In the genomic region with DNA sequence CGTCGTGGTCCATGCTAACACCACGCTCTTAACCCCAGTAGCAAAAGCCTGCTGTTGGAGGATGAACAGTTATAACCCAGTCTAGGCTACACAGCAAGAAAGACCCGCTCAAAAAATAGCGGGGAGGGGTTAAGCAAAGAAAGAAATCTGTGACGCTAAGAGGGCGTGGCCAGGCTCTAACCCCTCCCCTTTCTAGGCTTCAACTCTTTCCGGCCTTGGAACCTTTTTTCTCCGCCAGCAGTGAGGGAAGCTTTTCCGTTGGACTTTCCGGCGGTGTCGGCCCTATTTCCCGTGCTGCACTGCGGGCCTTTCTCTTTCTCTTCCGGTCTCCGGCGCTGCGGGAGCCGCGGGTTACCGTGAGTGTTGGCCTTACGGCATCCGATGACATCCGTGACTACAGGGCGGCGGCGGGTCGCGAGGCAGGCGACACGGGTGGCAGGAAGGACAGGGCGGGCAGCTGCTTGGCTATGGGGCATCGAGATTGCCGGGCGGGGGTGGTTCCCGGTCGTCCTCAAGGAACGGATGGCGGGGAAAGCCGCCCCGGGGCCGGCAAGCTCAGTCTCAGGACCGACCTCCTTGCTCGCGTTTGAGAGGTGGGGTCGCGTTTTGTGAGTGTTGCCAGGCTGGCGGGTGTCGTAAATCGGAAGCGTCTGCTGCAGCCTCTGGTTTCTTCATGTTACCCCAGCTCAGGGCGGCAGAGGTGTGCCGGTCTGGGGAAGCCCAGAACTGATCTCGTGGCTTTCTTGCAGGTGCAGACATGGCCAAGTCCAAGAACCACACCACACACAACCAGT, we compare ENCODE assay signal across 8 mouse cellular contexts. TPM values are rescaled to one million over a fixed set of nuclear protein-coding genes. Genes with fewer than 3 reads are reported as not detected.
DNase-seq lines count a peak whose midpoint lies in the region; ATAC-seq and TF ChIP-seq lines count a peak whose summit lies in the region.

Rpl29 (plus strand) TSS at position 234 of the 794 bp plus-strand sequence.

- DNase-seq in ES-E14 (ENCODE audit: low read depth, low spot score), result peak; percentile 98
- DNase-seq in cerebellum, adult 11-12 months, result peak; percentile 93
- DNase-seq in heart, postnatal 36 days, result peak; percentile 95 to 96
- DNase-seq in layer of hippocampus, adult 2 months (ENCODE audit: low spot score in 2 of 2), result peak; percentile 94 to 97
- peak; percentile 100 for DNase-seq in lung, embryonic 14.5 days
- DNase-seq in thymus, adult 2 months, result peak; percentile 95

- peaks cover 39% of the 10 kb centered on the region for H3K36me3 ChIP-seq in ES-E14 (ENCODE audit: control insufficient read depth, insufficient read depth, low read length, poor library complexity, severe bottlenecking)
- H3K36me3 ChIP-seq in forebrain, embryonic 16.5 days (ENCODE audit: control insufficient read depth, insufficient read depth), result peaks cover 10% of the 10 kb centered on the region; the same call in 1 of the 2 replicates
- H3K36me3 ChIP-seq in lung, embryonic 14.5 days (ENCODE audit: insufficient read depth), result peaks cover 39% of the 10 kb centered on the region
- peaks cover 12% of the 10 kb centered on the region for H3K36me3 ChIP-seq in thymus, adult 2 months (ENCODE audit: control insufficient read depth, insufficient read depth, low read length)

- no peak for TF ChIP-seq CTCF in layer of hippocampus, adult 2 months (conservative IDR thresholded peaks at IDR 0.05)
- TF ChIP-seq CTCF in lung, embryonic 14.5 days (IDR thresholded peaks at IDR 0.05; ENCODE audit: low read depth), result no peak
- no peak for TF ChIP-seq CTCF in olfactory bulb, adult 2 months (IDR thresholded peaks at IDR 0.05; ENCODE audit: insufficient read depth, low read depth, low read length)
- TF ChIP-seq CTCF in thymus, adult 2 months (IDR thresholded peaks at IDR 0.05; ENCODE audit: borderline replicate concordance, control insufficient read depth, extremely low read depth, insufficient read depth, low read length, poor library complexity), result peak; percentile 21; the same call in 1 of the 2 replicates

- peak within 1 kb of the TSS; percentile 69 for H3K4me2 ChIP-seq in forebrain, embryonic 16.5 days (ENCODE audit: low read length)
- H3K4me2 ChIP-seq in lung, embryonic 14.5 days, result peak within 1 kb of the TSS; percentile 89

- no peaks in the 10 kb centered on the region for H3K27me3 ChIP-seq in forebrain, embryonic 16.5 days (replicated peaks; ENCODE audit: control insufficient read depth, insufficient read depth, low read length)
- no peaks in the 10 kb centered on the region for H3K27me3 ChIP-seq in lung, embryonic 14.5 days (ENCODE audit: insufficient read depth, low read length)
- H3K27me3 ChIP-seq in thymus, adult 2 months (ENCODE audit: control insufficient read depth, insufficient read depth, low read length), result no peaks in the 10 kb centered on the region

- peak within 1 kb of the TSS; percentile 100 for H3K9ac ChIP-seq in ES-E14 (ENCODE audit: insufficient read depth, low read depth, low read length, poor library complexity, severe bottlenecking)
- peak within 1 kb of the TSS; percentile 70 for H3K9ac ChIP-seq in forebrain, embryonic 16.5 days (replicated peaks; ENCODE audit: low read depth, low read length)
- peak within 1 kb of the TSS; percentile 96 for H3K9ac ChIP-seq in lung, embryonic 14.5 days

- peak within 1 kb of the TSS; percentile 73 to 80 for H3K4me3 ChIP-seq in ES-E14 (ENCODE audit: insufficient read depth in 1 of 2, low read depth in 1 of 2, low read length in 2 of 2, poor library complexity in 1 of 2, severe bottlenecking in 1 of 2)
- H3K4me3 ChIP-seq in forebrain, embryonic 16.5 days (replicated peaks; ENCODE audit: low read length), result peak within 1 kb of the TSS; percentile 67
- peak within 1 kb of the TSS; percentile 90 for H3K4me3 ChIP-seq in layer of hippocampus, adult 2 months
- peak within 1 kb of the TSS; percentile 87 for H3K4me3 ChIP-seq in lung, embryonic 14.5 days (ENCODE audit: low read depth, low read length)
- peak within 1 kb of the TSS; percentile 94 for H3K4me3 ChIP-seq in olfactory bulb, adult 2 months (ENCODE audit: insufficient read depth, low read depth, low read length)
- peak within 1 kb of the TSS; percentile 87 for H3K4me3 ChIP-seq in thymus, adult 2 months (ENCODE audit: control insufficient read depth, insufficient read depth, low read length)

- peak; percentile 71 for TF ChIP-seq POLR2A in olfactory bulb, adult 2 months (IDR thresholded peaks at IDR 0.05; ENCODE audit: insufficient read depth, low read depth, low read length)
- peak; percentile 59; the same call in 1 of the 2 replicates for TF ChIP-seq POLR2A in thymus, adult 2 months (IDR thresholded peaks at IDR 0.05; ENCODE audit: control insufficient read depth, extremely low read depth, insufficient read depth, low read length, poor library complexity)

- in situ Hi-C loops in ES-E14 (cut with MboI; ENCODE audit: low sequenced_read_pairs in 2 of 2, unreplicated experiment in 2 of 2), result loop anchor here in 1 of 2 experiments (10.0 kb wide), 1 partner anchor 135 kb away; no protein-coding TSS in a partner anchor

- H3K9me3 ChIP-seq in ES-E14 (ENCODE audit: control insufficient read depth, insufficient read depth, low read depth, low read length), result no peaks in the 10 kb centered on the region
- H3K9me3 ChIP-seq in forebrain, embryonic 16.5 days (ENCODE audit: control insufficient read depth, low read length), result no peaks in the 10 kb centered on the region
- H3K9me3 ChIP-seq in lung, embryonic 14.5 days (ENCODE audit: low read depth, low read length), result no peaks in the 10 kb centered on the region

- H3K4me1 ChIP-seq in ES-E14 (ENCODE audit: control insufficient read depth in 2 of 2, insufficient read depth in 2 of 2, low read length in 2 of 2, poor library complexity in 1 of 2), result no peaks in the 10 kb centered on the region; a peak in 1 of 4 replicates
- H3K4me1 ChIP-seq in forebrain, embryonic 16.5 days (replicated peaks; ENCODE audit: control insufficient read depth, insufficient read depth, low read length), result peaks cover 10% of the 10 kb centered on the region
- H3K4me1 ChIP-seq in lung, embryonic 14.5 days (ENCODE audit: insufficient read depth), result 0 out of 2 replicates have a peak, but pooled peaks cover 3% of the 10 kb centered on the region
- peaks cover 4% of the 10 kb centered on the region; the same call in 1 of the 2 replicates for H3K4me1 ChIP-seq in olfactory bulb, adult 2 months (ENCODE audit: control insufficient read depth, insufficient read depth, low read length)
- peaks cover 10% of the 10 kb centered on the region; the same call in 1 of the 2 replicates for H3K4me1 ChIP-seq in thymus, adult 2 months (replicated peaks; ENCODE audit: control insufficient read depth, insufficient read depth, low read length)

- intact Hi-C loops in heart, postnatal 36 days (cut with DNase I), result loop anchor here (2.0 kb wide), 1 partner anchor 45 kb away; the partner anchor contains the start of gene Rrp9

- peak within 1 kb of the TSS; percentile 81 for H3K27ac ChIP-seq in ES-E14 (ENCODE audit: insufficient read depth, low read depth, low read length, poor library complexity, severe bottlenecking)
- peak within 1 kb of the TSS; percentile 96 for H3K27ac ChIP-seq in forebrain, embryonic 16.5 days (ENCODE audit: low read length)
- peak within 1 kb of the TSS; percentile 97 for H3K27ac ChIP-seq in layer of hippocampus, adult 2 months
- H3K27ac ChIP-seq in lung, embryonic 14.5 days (ENCODE audit: low read depth), result peak within 1 kb of the TSS; percentile 98
- peak within 1 kb of the TSS; percentile 95 for H3K27ac ChIP-seq in olfactory bulb, adult 2 months (ENCODE audit: insufficient read depth, low read depth, low read length)
- H3K27ac ChIP-seq in thymus, adult 2 months (ENCODE audit: control insufficient read depth, insufficient read depth, low read length), result peak within 1 kb of the TSS; percentile 86

- WGBS in forebrain, embryonic 16.5 days, result under 1% methylated on average over 55 of the region's 55 CpGs
- under 1% methylated on average over 55 of the region's 55 CpGs for WGBS in lung, embryonic 14.5 days
- WGBS in olfactory bulb, adult 2 months, result under 1% methylated on average over 55 of the region's 55 CpGs
- under 1% methylated on average over 55 of the region's 55 CpGs for WGBS in thymus, adult 2 months

- peak; percentile 91 for ATAC-seq in forebrain, embryonic 16.5 days
- ATAC-seq in lung, embryonic 14.5 days (ENCODE audit: insufficient read depth), result peak; percentile 92

TF ChIP-seq in ES-E14, 5 proteins besides CTCF, POLR2A, EP300 and RAD21:
- peak; percentile 83 for TF ChIP-seq HCFC1 (IDR thresholded peaks at IDR 0.05; ENCODE audit: borderline replicate concordance, insufficient read depth, low read length)
- no peak for TF ChIP-seq MAFK (IDR thresholded peaks at IDR 0.05; ENCODE audit: insufficient read depth, low read depth, low read length)
- TF ChIP-seq CHD2 (IDR thresholded peaks at IDR 0.05; ENCODE audit: low read depth, low read length), result peak; percentile 56; the same call in 1 of the 2 replicates
- TF ChIP-seq ZNF384 (IDR thresholded peaks at IDR 0.05; ENCODE audit: low read depth, low read length), result no peak
- no peak for TF ChIP-seq ZC3H11A (IDR thresholded peaks at IDR 0.05; ENCODE audit: borderline replicate concordance, low read depth, low read length)
TF ChIP-seq in ES-E14: peak in this region for 2.

RNA-seq across cellular contexts. Expression of gene Rpl29, which starts in this region (rescaled TPM):
- 43.7 and 61.2 TPM in 2 replicates for total RNA-seq in ES-E14 (2012; rRNA removed)
- 564 and 591 TPM in 2 replicates for polyA plus RNA-seq in forebrain, embryonic 16.5 days (2015; fragmentation: Nextera tagmentation; extraction: Ambion mirVana)
- total RNA-seq in heart, postnatal 36 days (2021), result 100 to 1,000 TPM; 281 to 289 TPM
- total RNA-seq in layer of hippocampus, adult 2 months (2021), result 100 to 1,000 TPM; 260 to 265 TPM
- polyA plus RNA-seq in lung, embryonic 14.5 days (2014; fragmentation: Nextera tagmentation; extraction: Ambion mirVana), result 1,268 and 1,276 TPM in 2 replicates
- polyA plus RNA-seq in olfactory bulb, adult 2 months (2012; ENCODE audit: insufficient read depth, insufficient read length, low replicate concordance, missing spikeins), result not detected in 2 replicates
- polyA plus RNA-seq in thymus, adult 2 months (2012; rRNA removed), result 524 and 548 TPM in 2 replicates

Comparison
In these comparisons a context has a peak if more than half of its experiments do, and no peak if none do; other contexts are left out.
1. Peak in every context shown above with its lines: DNase-seq, ATAC-seq, H3K4me3 ChIP-seq and H3K27ac ChIP-seq.